Mouse (Mus musculus): ENCODE measurements around the gene Nr6a1.

DNA sequence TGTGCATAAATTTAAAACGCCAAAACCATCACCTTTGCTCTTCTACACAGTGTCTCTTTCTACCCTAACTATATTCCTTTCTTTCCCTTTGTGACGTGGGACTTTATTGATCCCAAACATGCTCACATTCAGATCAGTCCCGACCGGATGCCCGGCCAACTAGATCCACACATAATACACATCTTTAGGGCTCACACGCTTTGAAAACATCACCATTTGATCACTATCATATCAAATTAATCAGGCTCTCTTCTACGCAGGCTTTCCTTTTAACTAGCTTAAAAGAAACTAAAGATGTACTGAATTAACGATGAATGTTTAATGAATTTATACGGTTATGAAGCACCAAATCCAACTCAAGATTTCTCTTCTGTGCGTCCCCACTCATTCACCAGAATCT lies 2.9 kb downstream of the Nr6a1 start:
- TF ChIP-seq CTCF (IDR thresholded peaks at IDR 0.05; ENCODE audit: extremely low read depth, insufficient read depth, insufficient read length, insufficient replicate concordance): no peak
- TF ChIP-seq POLR2A (IDR thresholded peaks at IDR 0.05; ENCODE audit: low read depth, low read length): no peak
